Mouse (Mus musculus): ENCODE results near the gene Zfp426. TPM values are rescaled to one million over a fixed set of nuclear protein-coding genes. Genes with fewer than 3 reads are reported as not detected.
A peak's percentile ranks its signal among the peaks of the same experiment; 100 is the strongest.

The Zfp426 gene
- polyA plus RNA-seq, 1 experiment from 2014 or later = 13.4 TPM

DNA sequence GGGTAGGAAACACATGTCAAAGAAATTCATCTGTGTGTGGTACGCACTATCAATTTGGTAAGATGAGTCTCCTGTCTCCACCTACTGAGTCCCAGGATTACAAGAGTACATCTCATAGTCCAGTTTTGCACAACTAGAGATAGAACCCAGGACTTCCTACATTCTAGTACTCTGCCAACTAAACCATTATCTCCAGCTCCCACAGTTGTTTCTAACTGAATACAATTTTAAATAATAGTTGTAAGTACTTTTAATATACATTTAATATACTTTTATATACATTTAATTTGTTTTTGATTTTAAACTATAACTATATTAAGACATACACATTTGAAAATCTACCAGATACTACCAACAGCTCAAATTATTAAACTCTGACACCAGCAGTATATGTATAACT lies 25.2 kb upstream of the Zfp426 start:
- H3K9ac ChIP-seq (ENCODE audit: low read length) = no peak overlapping the region
- peaks cover 2 to 19% of the 10 kb centered on the region in 2 experiments; a peak in 3 of 4 replicates for H3K4me1 ChIP-seq (ENCODE audit: control insufficient read depth in 2 of 2, insufficient read depth in 2 of 2, low read length in 2 of 2)
- no peaks in the 10 kb centered on the region for H3K9me3 ChIP-seq (ENCODE audit: control insufficient read depth, low read length)
- ATAC-seq (ENCODE audit: insufficient number of reproducible peaks, insufficient read depth, low FRiP score, low read depth) = no peak
- no peak overlapping the region for H3K4me2 ChIP-seq (ENCODE audit: low read length)
- WGBS = 94% methylated on average over 1 of the region's 1 CpGs
- peaks cover 53% of the 10 kb centered on the region for H3K36me3 ChIP-seq (ENCODE audit: control insufficient read depth, insufficient read depth, low read length)
- H3K4me3 ChIP-seq (ENCODE audit: control insufficient read depth in 1 of 2, insufficient read depth in 1 of 2, low read depth in 1 of 2, low read length in 2 of 2) = no peak overlapping the region
- no peak overlapping the region for H3K27ac ChIP-seq (replicated peaks in 1 of 2; ENCODE audit: control insufficient read depth in 1 of 2, insufficient read depth in 1 of 2, low read depth in 2 of 2, low read length in 2 of 2)
- no peaks in the 10 kb centered on the region for H3K27me3 ChIP-seq (ENCODE audit: control insufficient read depth, insufficient read depth, low read length)

DNA sequence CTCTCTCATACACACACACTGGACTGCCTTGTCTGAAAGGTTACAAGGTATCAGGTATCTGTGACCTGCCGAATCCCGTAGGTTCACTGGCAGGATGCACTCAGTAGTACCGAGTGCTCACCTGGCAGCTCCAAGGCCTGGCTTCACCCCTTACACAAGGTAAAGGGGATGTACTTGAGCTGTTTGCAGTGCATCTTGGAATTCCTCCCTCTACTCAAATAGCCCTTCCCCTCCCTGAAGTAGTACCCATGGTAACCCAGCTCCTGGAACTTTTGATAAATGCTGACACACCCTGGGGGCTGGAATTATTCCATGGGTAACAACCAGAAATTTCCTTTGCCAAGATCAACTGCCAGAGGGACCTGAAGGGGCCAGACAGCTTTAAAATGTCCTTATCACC lies 21.5 kb upstream of the Zfp426 start:
- Histone ChIP-seq H3K27me3 (ENCODE audit: control insufficient read depth, insufficient read depth, low read length) (no peaks in the 10 kb centered on the region), H3K9me3 (ENCODE audit: control insufficient read depth, low read length) (no peaks in the 10 kb centered on the region), H3K4me1 (ENCODE audit: control insufficient read depth in 2 of 2, insufficient read depth in 2 of 2, low read length in 2 of 2) (peaks cover 0 to 20% of the 10 kb centered on the region in 2 experiments; a peak in 1 of 4 replicates), H3K4me2 (ENCODE audit: low read length) (no peak overlapping the region), H3K9ac (ENCODE audit: low read length) (no peak overlapping the region), H3K4me3 (ENCODE audit: control insufficient read depth in 1 of 2, insufficient read depth in 1 of 2, low read depth in 1 of 2, low read length in 2 of 2) (no peak overlapping the region), H3K27ac (replicated peaks in 1 of 2; ENCODE audit: control insufficient read depth in 1 of 2, insufficient read depth in 1 of 2, low read depth in 2 of 2, low read length in 2 of 2) (no peak overlapping the region), H3K36me3 (ENCODE audit: control insufficient read depth, insufficient read depth, low read length) (peaks cover 60% of the 10 kb centered on the region)
- no peak for ATAC-seq (ENCODE audit: insufficient number of reproducible peaks, insufficient read depth, low FRiP score, low read depth)
- WGBS = 88% methylated on average over 3 of the region's 3 CpGs

DNA sequence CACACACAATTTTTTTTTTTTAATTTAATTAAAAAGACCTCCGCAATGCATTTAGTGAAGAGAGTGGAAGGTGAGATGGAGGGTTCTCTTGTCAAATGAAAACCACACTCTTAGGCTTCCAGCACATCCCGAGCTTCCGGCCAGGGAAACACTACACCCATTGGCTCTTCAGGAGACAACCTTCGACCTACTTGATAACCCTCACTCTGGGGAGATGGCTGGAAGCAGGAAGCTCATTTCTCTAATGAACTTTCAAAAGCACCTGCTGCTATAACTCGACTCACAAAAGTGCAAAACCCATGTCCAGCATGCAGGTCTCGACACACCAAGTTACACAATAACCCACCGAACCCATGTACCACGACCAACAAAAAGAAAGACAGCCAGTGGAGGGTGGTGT lies 20.2 kb upstream of the Zfp426 start:
- peaks cover 47% of the 10 kb centered on the region for H3K36me3 ChIP-seq (ENCODE audit: control insufficient read depth, insufficient read depth, low read length)

DNA sequence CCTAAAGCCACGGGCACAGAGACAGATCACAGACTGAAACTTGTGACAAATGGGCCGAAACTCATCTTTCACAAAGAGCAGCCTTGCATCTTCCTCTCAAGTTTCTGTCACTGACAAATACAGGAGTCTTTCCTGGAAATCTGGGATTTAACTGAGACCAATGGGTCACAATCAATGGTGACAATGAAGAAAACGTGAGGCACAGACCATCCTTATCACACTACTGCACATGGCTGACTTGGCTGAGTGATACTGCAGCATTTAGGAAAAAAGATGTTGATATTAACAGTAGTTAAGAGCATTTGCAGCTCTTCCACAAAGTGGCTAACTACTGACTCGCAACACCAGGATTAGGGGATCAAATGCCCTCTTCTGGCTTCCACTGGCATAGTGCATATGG lies 19.1 kb upstream of the Zfp426 start:
- Histone ChIP-seq H3K4me1 (ENCODE audit: control insufficient read depth in 2 of 2, insufficient read depth in 2 of 2, low read length in 2 of 2) (peaks cover 0 to 13% of the 10 kb centered on the region in 2 experiments; a peak in 1 of 4 replicates), H3K9me3 (ENCODE audit: control insufficient read depth, low read length) (no peaks in the 10 kb centered on the region), H3K9ac (ENCODE audit: low read length) (no peak overlapping the region), H3K4me2 (ENCODE audit: low read length) (no peak overlapping the region), H3K4me3 (ENCODE audit: control insufficient read depth in 1 of 2, insufficient read depth in 1 of 2, low read depth in 1 of 2, low read length in 2 of 2) (no peak overlapping the region), H3K27me3 (ENCODE audit: control insufficient read depth, insufficient read depth, low read length) (no peaks in the 10 kb centered on the region), H3K27ac (replicated peaks in 1 of 2; ENCODE audit: control insufficient read depth in 1 of 2, insufficient read depth in 1 of 2, low read depth in 2 of 2, low read length in 2 of 2) (no peak overlapping the region), H3K36me3 (ENCODE audit: control insufficient read depth, insufficient read depth, low read length) (peaks cover 55% of the 10 kb centered on the region)
- 79% methylated on average over 4 of the region's 4 CpGs for WGBS
- no peak for ATAC-seq (ENCODE audit: insufficient number of reproducible peaks, insufficient read depth, low FRiP score, low read depth)

More for the DNA sequence above, 20.2 kb upstream of the Zfp426 start:
- no peak for ATAC-seq (ENCODE audit: insufficient number of reproducible peaks, insufficient read depth, low FRiP score, low read depth)
- Histone ChIP-seq H3K27me3 (ENCODE audit: control insufficient read depth, insufficient read depth, low read length) (no peaks in the 10 kb centered on the region), H3K4me2 (ENCODE audit: low read length) (no peak overlapping the region), H3K9me3 (ENCODE audit: control insufficient read depth, low read length) (no peaks in the 10 kb centered on the region), H3K4me3 (ENCODE audit: control insufficient read depth in 1 of 2, insufficient read depth in 1 of 2, low read depth in 1 of 2, low read length in 2 of 2) (no peak overlapping the region), H3K27ac (replicated peaks in 1 of 2; ENCODE audit: control insufficient read depth in 1 of 2, insufficient read depth in 1 of 2, low read depth in 2 of 2, low read length in 2 of 2) (no peak overlapping the region), H3K9ac (ENCODE audit: low read length) (no peak overlapping the region), H3K4me1 (ENCODE audit: control insufficient read depth in 2 of 2, insufficient read depth in 2 of 2, low read length in 2 of 2) (peaks cover 0 to 13% of the 10 kb centered on the region in 2 experiments; a peak in 1 of 4 replicates)
- WGBS = 83% methylated on average over 8 of the region's 8 CpGs

DNA sequence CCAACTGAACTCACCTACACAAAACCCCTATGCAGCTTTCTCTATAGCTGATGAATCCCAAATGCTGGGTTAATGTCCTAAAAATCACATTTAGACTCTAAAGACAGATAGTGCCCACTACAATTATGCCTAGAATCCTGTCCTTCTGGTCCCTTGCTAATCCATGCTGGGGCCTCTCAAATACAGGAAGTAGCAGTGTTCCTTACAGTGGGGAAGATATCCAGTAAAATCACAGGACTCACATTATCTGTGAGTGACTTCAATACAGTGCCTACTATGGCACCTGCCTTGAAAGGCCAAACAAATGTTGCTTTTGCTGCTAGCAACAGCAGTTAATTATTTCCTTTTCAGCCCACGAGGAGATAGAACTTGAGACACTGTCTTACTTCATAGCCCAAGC lies 17.8 kb upstream of the Zfp426 start:
- Histone ChIP-seq H3K9me3 (ENCODE audit: control insufficient read depth, low read length) (no peaks in the 10 kb centered on the region), H3K27me3 (ENCODE audit: control insufficient read depth, insufficient read depth, low read length) (no peaks in the 10 kb centered on the region), H3K9ac (ENCODE audit: low read length) (no peak overlapping the region), H3K4me3 (ENCODE audit: control insufficient read depth in 1 of 2, insufficient read depth in 1 of 2, low read depth in 1 of 2, low read length in 2 of 2) (no peak overlapping the region), H3K4me2 (ENCODE audit: low read length) (no peak overlapping the region), H3K36me3 (ENCODE audit: control insufficient read depth, insufficient read depth, low read length) (peaks cover 59% of the 10 kb centered on the region), H3K27ac (replicated peaks in 1 of 2; ENCODE audit: control insufficient read depth in 1 of 2, insufficient read depth in 1 of 2, low read depth in 2 of 2, low read length in 2 of 2) (no peak overlapping the region), H3K4me1 (ENCODE audit: control insufficient read depth in 2 of 2, insufficient read depth in 2 of 2, low read length in 2 of 2) (peaks cover 0 to 13% of the 10 kb centered on the region in 2 experiments; a peak in 1 of 4 replicates)
- no peak for ATAC-seq (ENCODE audit: insufficient number of reproducible peaks, insufficient read depth, low FRiP score, low read depth)
- WGBS = 52% methylated on average over 1 of the region's 1 CpGs

DNA sequence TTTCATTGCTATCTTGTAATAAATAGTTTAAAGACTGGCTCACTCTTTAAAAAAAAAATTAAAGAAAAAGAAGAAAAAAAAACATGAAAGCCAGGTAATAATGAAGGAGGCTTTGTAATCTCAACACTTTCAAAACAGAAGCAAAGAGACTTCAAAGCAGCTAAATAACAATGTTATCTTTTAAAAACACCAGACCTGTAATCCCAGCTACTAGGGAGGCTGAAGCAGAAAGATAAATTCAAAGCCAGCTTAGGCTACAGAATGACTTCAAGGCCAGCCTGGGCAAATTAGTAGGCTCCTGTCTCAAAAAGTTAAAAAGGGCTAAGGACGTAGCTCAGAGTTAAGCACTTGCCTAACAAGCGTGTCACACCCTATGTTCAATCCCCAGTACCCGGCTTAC lies 17.1 kb upstream of the Zfp426 start:
- H3K4me3 ChIP-seq (ENCODE audit: control insufficient read depth in 1 of 2, insufficient read depth in 1 of 2, low read depth in 1 of 2, low read length in 2 of 2) = no peak overlapping the region
- no peak for ATAC-seq (ENCODE audit: insufficient number of reproducible peaks, insufficient read depth, low FRiP score, low read depth)
- H3K27ac ChIP-seq (replicated peaks in 1 of 2; ENCODE audit: control insufficient read depth in 1 of 2, insufficient read depth in 1 of 2, low read depth in 2 of 2, low read length in 2 of 2) = no peak overlapping the region
- H3K36me3 ChIP-seq (ENCODE audit: control insufficient read depth, insufficient read depth, low read length) = peaks cover 59% of the 10 kb centered on the region
- 68% methylated on average over 3 of the region's 3 CpGs for WGBS
- no peaks in the 10 kb centered on the region for H3K27me3 ChIP-seq (ENCODE audit: control insufficient read depth, insufficient read depth, low read length)
- H3K9me3 ChIP-seq (ENCODE audit: control insufficient read depth, low read length) = no peaks in the 10 kb centered on the region
- no peak overlapping the region for H3K9ac ChIP-seq (ENCODE audit: low read length)
- H3K4me1 ChIP-seq (ENCODE audit: control insufficient read depth in 2 of 2, insufficient read depth in 2 of 2, low read length in 2 of 2) = peaks cover 0 to 12% of the 10 kb centered on the region in 2 experiments; a peak in 1 of 4 replicates
- H3K4me2 ChIP-seq (ENCODE audit: low read length) = no peak overlapping the region

DNA sequence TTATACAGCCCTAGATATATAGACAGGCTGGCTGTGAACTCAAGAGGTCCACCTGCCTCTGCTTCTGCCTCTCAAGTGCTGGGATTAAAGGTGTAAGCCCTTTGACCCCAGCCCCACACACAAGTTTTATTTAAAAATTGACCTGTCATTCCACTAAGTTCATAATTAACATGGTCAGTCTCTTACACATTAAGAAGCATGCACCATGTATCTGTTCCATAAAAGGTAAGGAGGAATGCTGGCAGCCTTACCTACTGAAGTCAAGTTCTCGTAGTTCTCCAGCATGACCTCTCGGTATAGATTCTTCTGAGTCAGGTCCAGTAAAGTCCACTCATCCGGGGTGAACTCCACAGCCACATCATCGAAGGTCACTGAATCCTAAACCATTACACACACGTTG lies 12.3 kb upstream of the Zfp426 start:
- Histone ChIP-seq H3K9me3 (ENCODE audit: control insufficient read depth, low read length) (0 out of 2 replicates have a peak, but pooled peaks cover 3% of the 10 kb centered on the region), H3K4me1 (ENCODE audit: control insufficient read depth in 2 of 2, insufficient read depth in 2 of 2, low read length in 2 of 2) (0 out of 4 replicates have a peak, but pooled peaks cover 0 to 2% of the 10 kb centered on the region in 2 experiments), H3K27ac (replicated peaks in 1 of 2; ENCODE audit: control insufficient read depth in 1 of 2, insufficient read depth in 1 of 2, low read depth in 2 of 2, low read length in 2 of 2) (no peak overlapping the region), H3K36me3 (ENCODE audit: control insufficient read depth, insufficient read depth, low read length) (peaks cover 79% of the 10 kb centered on the region), H3K9ac (ENCODE audit: low read length) (no peak overlapping the region), H3K4me2 (ENCODE audit: low read length) (no peak overlapping the region), H3K4me3 (ENCODE audit: control insufficient read depth in 1 of 2, insufficient read depth in 1 of 2, low read depth in 1 of 2, low read length in 2 of 2) (no peak overlapping the region), H3K27me3 (ENCODE audit: control insufficient read depth, insufficient read depth, low read length) (no peaks in the 10 kb centered on the region)
- 90% methylated on average over 5 of the region's 5 CpGs for WGBS
- no peak for ATAC-seq (ENCODE audit: insufficient number of reproducible peaks, insufficient read depth, low FRiP score, low read depth)

DNA sequence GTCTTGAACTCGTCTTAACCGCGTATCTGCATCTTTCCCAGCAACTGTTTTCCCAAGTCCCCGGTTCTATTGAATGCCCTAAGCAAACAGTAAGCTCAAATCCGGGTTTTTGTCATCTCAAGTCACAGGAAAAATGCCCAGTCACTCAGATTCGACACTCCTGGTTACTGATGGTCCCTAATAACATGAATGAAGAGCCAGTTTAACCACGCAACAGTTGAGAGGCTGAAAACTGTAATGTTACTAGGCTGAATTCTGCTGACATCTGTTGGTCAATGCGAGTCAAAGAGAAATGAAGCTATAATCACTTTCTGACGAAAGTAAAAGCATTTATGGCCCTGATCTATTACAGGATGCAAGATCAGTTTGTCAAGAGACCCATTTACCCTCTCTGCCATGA lies 735 bp upstream of the Zfp426 start:
- Histone ChIP-seq H3K27me3 (ENCODE audit: control insufficient read depth, insufficient read depth, low read length) (no peaks in the 10 kb centered on the region), H3K4me2 (ENCODE audit: low read length) (peak overlapping the region; percentile 85), H3K4me1 (ENCODE audit: control insufficient read depth in 2 of 2, insufficient read depth in 2 of 2, low read length in 2 of 2) (peaks cover 2 to 15% of the 10 kb centered on the region in 2 experiments; a peak in 2 of 4 replicates), H3K9ac (ENCODE audit: low read length) (peak overlapping the region; percentile 94), H3K27ac (replicated peaks in 1 of 2; ENCODE audit: control insufficient read depth in 1 of 2, insufficient read depth in 1 of 2, low read depth in 2 of 2, low read length in 2 of 2) (peak overlapping the region; percentile 97 to 100), H3K9me3 (ENCODE audit: control insufficient read depth, low read length) (no peaks in the 10 kb centered on the region), H3K36me3 (ENCODE audit: control insufficient read depth, insufficient read depth, low read length) (peaks cover 50% of the 10 kb centered on the region), H3K4me3 (ENCODE audit: control insufficient read depth in 1 of 2, insufficient read depth in 1 of 2, low read depth in 1 of 2, low read length in 2 of 2) (peak overlapping the region; percentile 87 to 100)
- WGBS = 5% methylated on average over 9 of the region's 9 CpGs
- no peak for ATAC-seq (ENCODE audit: insufficient number of reproducible peaks, insufficient read depth, low FRiP score, low read depth)
